8 mouse cellular contexts compared by ENCODE assay signal in genomic region chr6:120858217-120858711, GRCm38 (mm10). TPM values are rescaled to one million over a fixed set of nuclear protein-coding genes. Genes with fewer than 3 reads are reported as not detected.
A peak's percentile ranks its signal among the peaks of the same experiment; 100 is the strongest.
DNase-seq lines count a peak whose midpoint lies in the region; ATAC-seq lines count a peak whose summit lies in the region.

No protein-coding gene starts in this region.

- ATAC-seq in neural tube, embryonic 13.5 days (ENCODE audit: low read depth): peak; percentile 56; the same call in 1 of the 2 replicates

- H3K27ac ChIP-seq in neural tube, embryonic 13.5 days (replicated peaks): no peak overlapping the region

- H3K9me3 ChIP-seq in neural tube, embryonic 13.5 days: no peaks in the 10 kb centered on the region

- H3K4me1 ChIP-seq in neural tube, embryonic 13.5 days (replicated peaks): peaks cover 9% of the 10 kb centered on the region

- H3K9ac ChIP-seq in neural tube, embryonic 13.5 days: no peak overlapping the region

- peaks cover 25% of the 10 kb centered on the region for H3K36me3 ChIP-seq in neural tube, embryonic 13.5 days

- DNase-seq in neural tube, embryonic 10.5 days (ENCODE audit: extremely low spot score, low spot score): no peak
- DNase-seq in frontal cortex, adult 2 months (ENCODE audit: extremely low spot score in 1 of 2, low spot score in 1 of 2): peak; percentile 78 to 79
- DNase-seq in left cerebral cortex, adult 9 months (ENCODE audit: low spot score in 2 of 2): peak; percentile 52 to 62
- DNase-seq in right cerebral cortex, postnatal 36 days (ENCODE audit: low spot score in 2 of 2): peak; percentile 49 to 74
- DNase-seq in kidney, postnatal 14 days: no peak
- DNase-seq in adrenal gland, postnatal 14 days: no peak
- DNase-seq in lung, postnatal 25 days (ENCODE audit: low spot score): no peak

- H3K4me2 ChIP-seq in neural tube, embryonic 13.5 days: no peak overlapping the region

- WGBS in neural tube, embryonic 13.5 days: 32% methylated on average over 8 of the region's 8 CpGs

- no peak overlapping the region for H3K4me3 ChIP-seq in neural tube, embryonic 13.5 days

- no peaks in the 10 kb centered on the region for H3K27me3 ChIP-seq in neural tube, embryonic 13.5 days

RNA-seq across cellular contexts. Expression of gene Bcl2l13, which starts 22.3 kb away (rescaled TPM):
- 23.6 and 23.8 TPM in 2 replicates for polyA plus RNA-seq in neural tube, embryonic 13.5 days (2015; fragmentation: Nextera tagmentation; extraction: Ambion mirVana)
- 22.3 and 23.8 TPM in 2 replicates for polyA plus RNA-seq in frontal cortex, adult 2 months (2012; rRNA removed)
- total RNA-seq in adrenal gland, postnatal 14 days (2021): 77.2 and 88.2 TPM in 2 replicates

RNA-seq across cellular contexts. Expression of gene Atp6v1e1, which starts 35.7 kb away (rescaled TPM):
- polyA plus RNA-seq in neural tube, embryonic 13.5 days (2015; fragmentation: Nextera tagmentation; extraction: Ambion mirVana): 301 TPM in 2 replicates
- polyA plus RNA-seq in frontal cortex, adult 2 months (2012; rRNA removed): 566 and 574 TPM in 2 replicates
- 267 and 275 TPM in 2 replicates for total RNA-seq in adrenal gland, postnatal 14 days (2021)

RNA-seq across cellular contexts. Expression of gene Bid, which starts 58.4 kb away (rescaled TPM):
- 26.9 and 27.4 TPM in 2 replicates for polyA plus RNA-seq in neural tube, embryonic 13.5 days (2015; fragmentation: Nextera tagmentation; extraction: Ambion mirVana)
- polyA plus RNA-seq in frontal cortex, adult 2 months (2012; rRNA removed): 19.7 and 20.1 TPM in 2 replicates
- total RNA-seq in adrenal gland, postnatal 14 days (2021): 4.7 and 7.5 TPM in 2 replicates

Comparison
In these comparisons a context has a peak if more than half of its experiments do, and no peak if none do; other contexts are left out.
1. DNase-seq: peak in frontal cortex, adult 2 months (2 of 2), left cerebral cortex, adult 9 months (2 of 2) and right cerebral cortex, postnatal 36 days (2 of 2); none in neural tube, embryonic 10.5 days (single experiment), kidney, postnatal 14 days (single experiment), adrenal gland, postnatal 14 days (single experiment) and lung, postnatal 25 days (single experiment).